Mouse (Mus musculus) retina, embryonic 14.5 days (tissue): Measurements from ENCODE around the gene Hat1.
A peak's percentile ranks its signal among the peaks of the same experiment; 100 is the strongest.

Experiments used
- DNase-seq: peaks from one replicate; pipeline ENCODE4 v3.0.0-alpha.2; 2015; ENCODE audit warnings: low spot score

The Hat1 gene

GRCm38 (mm10) chr2:71376433-71376906 is 12.3 kb upstream of the Hat1 start:
- DNase-seq: no peak

- no peak for DNase-seq
Observed at GRCm38 (mm10) chr2:71377426-71377825, 11.3 kb upstream of the Hat1 start.

GRCm38 (mm10) chr2:71381962-71382361 is 6.8 kb upstream of the Hat1 start:
- no peak for DNase-seq

DNA sequence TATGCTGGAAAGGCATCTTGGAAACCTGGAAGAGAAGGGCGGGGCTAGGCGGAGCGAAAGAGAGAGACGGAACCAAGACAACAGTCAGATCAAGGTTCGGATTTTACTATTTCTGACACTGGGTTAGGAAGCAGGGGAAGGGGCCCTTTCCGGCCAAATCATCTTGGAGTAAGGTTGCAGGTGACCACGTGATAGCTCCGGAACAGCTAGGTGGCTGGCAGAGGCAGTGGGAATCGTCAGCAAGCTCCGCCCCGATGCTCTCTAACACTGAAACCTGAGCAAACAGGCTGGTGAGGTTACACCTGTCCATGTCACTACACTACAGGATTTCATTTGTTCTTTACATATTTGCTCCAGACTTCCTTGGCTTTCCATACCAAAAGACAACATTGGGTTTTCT is 4.9 kb upstream of the Hat1 start:
- no peak for DNase-seq

DNA sequence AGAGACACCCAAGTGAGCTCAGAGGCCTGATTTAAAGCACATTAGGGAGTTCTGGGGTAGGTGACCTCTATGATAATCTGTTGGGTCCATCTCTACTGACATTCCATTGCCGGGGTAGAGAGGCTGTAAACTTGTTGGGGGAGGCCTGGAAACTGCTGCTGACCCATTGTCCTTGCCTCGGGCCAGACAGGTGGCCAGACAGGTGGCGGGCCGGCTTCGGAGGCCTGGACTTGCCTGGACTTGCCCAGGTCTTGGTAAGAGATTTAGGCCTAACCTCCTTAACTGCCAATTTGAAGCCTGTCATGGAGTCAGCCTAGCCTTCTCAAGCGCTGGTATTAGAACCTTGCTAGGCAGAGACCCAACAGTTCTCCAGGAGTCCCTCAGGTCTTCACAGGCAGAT is 992 bp upstream of the Hat1 start:
- no peak for DNase-seq

- DNase-seq: no peak
Observed at GRCm38 (mm10) chr2:71389864-71390263, 1.1 kb downstream of the Hat1 start.

DNA sequence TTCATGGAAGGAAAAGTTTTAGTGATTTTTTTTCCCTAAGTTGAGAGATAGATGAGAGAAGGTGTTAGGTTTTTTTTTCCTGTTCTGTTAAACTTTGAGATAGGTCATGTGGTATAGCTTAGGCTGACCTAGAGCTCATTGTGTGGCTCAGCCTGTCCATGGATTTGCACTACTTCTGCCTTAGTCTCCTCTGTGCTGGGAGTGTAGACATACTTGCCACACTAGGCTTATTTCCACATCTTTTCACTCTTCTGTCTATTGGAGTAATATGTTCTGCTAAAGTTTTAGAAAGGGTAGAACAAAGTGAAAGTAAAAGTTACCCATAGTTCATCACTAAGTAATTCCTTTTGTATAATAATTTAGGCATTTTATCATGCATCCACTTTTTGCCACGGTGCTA is 16.9 kb downstream of the Hat1 start:
- no peak for DNase-seq

DNA sequence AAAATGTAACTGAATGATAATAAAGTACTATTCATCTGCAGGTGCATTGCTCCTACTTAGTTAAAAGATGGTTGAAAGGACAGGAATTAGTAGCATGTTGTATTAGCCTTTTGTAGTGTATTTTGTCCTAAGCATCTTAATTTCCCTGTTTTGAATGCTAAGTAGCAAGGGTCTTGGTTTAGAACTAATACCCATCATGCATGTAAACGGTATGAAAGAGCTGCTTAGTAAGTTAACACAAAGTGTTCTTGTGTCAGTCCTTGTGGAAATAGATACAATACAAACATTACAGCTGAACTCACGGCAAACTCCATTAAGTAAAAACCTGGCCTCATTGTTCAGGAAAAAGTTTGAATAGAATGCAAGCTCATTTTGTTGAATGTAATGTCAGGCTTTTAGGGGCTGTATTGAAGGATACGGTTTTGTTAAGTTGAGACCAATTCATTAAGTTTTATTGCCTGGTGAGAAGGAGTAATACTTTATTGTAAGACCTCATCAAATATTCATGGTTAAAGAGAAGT is 30.1 kb downstream of the Hat1 start:
- no peak for DNase-seq

GRCm38 (mm10) chr2:71419408-71419807 is 30.6 kb downstream of the Hat1 start:
- DNase-seq: no peak

DNA sequence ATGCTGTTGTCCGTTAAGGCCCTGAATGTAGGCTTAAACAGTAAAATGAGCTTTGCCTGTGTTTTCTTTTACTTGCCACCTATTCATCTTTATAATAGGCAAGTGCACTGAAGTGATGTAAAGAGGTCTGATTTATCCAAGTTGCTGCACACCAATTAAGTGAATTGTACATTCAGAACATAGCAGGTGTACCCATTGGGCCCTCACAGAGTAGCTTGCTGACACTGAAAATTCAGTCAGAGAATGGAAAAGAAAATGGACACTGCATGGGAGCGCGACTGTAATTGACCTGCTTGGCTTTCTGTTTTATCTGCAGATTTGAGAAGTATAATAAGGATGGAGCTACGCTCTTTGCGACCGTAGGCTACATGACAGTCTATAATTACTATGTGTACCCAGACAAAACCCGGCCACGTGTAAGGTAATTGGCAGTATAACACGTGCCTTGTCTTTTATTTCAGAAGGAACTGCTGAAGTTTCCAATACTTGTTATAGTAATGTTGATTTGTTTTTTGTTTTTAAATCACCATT is 32.2 kb downstream of the Hat1 start:
- no peak for DNase-seq

- DNase-seq: no peak
Observed at GRCm38 (mm10) chr2:71424545-71424944, 35.8 kb downstream of the Hat1 start.

DNA sequence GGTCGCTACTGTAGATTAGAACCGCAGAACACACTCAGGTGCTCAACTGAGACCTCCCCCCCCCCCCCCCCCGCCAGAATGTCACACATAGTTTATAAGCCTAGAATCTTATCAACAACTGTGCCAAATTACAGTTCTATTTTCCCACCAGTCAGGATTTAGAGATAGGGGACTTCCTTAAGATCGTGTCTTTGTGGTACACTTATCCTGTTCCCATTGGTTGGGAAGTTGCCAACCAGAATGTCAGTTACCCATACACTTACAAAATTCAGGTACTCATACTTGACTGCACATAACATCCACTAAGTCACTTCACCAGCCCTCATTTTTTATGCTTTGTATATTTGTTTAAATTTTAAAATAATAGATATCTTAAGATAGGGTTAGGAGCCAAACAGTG is 46.7 kb downstream of the Hat1 start:
- no peak for DNase-seq

- DNase-seq: no peak
Observed at GRCm38 (mm10) chr2:71443376-71443775, 54.6 kb downstream of the Hat1 start.

DNA sequence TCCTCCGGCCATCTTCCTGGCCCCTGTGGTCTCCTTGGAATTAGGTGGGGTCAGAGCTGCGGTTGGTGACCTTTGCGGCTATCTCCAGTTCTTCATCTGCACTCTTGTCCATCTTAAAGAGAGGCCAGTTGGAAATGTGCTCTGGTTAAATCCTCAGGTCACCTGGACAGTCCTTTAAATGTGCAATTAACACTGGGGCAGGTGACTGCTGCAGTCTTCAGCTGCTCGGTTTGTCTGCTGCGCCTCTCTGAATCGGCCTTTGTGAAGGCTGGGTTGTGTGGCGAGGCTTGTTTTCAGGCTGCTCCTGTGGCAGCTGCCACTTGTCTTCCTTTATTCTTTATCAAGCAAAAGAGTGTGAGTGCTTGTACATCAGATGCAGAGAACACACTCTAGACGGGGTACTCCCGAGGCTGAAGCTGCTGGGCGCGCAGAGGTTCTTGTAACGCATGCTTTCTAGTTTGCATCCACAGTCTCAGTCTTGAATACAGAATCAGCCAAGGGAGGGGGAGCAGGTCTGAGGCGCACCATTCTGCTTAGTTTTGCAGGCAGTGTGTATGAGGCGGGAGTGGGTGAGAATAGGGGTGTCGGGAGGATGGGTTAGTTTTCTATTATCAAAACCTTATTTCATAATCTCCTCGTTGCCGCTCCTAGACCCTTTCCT is 56.9 kb downstream of the Hat1 start:
- no peak for DNase-seq

- DNase-seq: no peak
Observed at GRCm38 (mm10) chr2:71449604-71450003, 60.8 kb downstream of the Hat1 start.

DNA sequence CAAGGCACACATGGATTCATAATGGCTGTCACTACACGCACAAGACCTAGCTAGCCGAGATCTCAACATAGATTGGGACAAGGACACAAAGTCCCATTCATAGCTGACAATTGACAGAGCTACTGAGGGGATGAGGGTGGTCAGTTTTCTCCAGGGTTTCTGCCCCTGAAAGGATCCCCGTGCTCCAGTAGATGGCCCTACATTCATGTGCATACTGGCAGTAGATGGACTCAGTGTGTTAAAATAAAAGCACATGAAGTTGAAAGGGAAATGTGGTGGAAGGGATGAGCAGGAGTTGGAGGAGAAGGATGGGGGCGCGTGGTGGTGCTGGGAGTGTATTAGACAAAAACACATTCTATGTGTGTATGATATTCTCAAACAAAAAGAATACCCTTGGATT is 63.0 kb downstream of the Hat1 start:
- peak; percentile 29 for DNase-seq

DNA sequence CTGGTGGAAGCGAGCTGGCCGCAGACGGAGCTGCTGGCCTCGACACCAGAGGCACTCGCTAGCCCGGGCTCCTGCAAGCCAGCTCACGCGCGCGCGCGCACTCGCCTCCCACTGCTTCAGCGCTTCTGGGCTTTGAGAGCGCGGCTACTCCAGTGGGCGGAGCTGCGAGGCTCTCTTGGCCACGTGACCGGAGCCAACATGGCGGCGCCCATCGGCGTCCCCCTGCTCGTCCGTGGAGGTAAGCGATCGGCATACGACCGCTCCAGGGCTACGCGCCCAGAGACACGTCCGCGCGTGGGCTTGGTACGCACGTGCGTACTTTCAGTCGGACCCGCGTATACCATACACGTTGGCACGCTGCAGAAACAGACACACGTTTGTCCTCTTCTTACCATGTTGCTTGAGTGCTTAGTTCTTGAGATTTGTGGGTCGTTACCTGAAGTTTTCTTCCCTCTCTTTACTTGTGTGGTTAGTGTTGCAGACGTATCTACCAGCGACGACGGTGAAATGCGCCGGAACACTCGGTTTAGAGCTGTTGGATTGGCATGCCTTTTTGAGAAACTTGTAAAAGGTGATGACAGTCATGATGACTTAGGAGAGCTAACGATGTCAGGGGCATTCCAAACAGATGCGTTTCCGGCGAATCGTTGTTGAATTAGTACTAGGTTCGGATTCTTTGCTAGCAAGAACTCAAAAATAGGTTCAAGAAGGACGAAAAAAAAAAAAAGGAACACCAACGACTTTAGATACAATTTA is 64.6 kb downstream of the Hat1 start, which contains the start of gene Metap1d:
Gene Metap1d (plus strand): TSS at position 116 of the 756 bp plus-strand sequence.
- DNase-seq: peak; percentile 97

DNA sequence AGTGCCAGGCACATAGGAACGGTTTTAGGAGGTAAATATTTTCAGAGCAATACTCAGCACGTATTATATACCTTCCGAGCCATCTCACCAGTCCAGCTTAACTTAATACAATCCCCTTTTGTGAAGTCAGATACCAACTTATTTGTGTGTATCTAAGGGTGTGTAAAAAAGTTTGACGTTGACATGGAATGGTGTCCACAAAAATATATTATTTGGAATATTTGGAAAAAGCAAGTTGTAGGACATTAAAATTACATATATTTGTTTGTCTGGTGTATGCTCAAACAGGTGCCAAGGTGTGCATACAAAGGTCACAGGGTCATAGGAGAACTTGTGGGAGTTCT is 65.1 kb downstream of the Hat1 start:
- no peak for DNase-seq

GRCm38 (mm10) chr2:71458624-71459023 is 69.9 kb downstream of the Hat1 start:
- no peak for DNase-seq

DNA sequence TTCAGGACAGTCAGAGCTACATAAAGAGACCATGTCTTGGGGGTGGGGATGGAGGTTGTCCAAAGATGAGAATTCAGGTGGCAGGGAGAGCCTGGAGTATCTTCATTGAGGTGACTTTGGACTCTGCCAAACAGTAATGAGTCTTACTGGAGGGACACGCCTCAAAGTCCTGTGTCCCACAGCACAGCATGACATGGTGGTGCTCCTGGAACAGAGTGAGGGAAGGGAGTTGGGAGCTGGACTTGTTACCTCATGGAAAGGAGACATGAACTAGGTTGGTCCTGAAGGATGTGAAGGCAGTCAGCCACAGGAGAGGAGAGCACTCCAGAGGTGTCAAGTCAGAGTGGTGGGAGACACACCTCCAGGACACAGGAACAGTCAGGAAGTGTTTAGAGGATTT is 70.9 kb downstream of the Hat1 start:
- DNase-seq: no peak

GRCm38 (mm10) chr2:71461139-71461538 is 72.4 kb downstream of the Hat1 start:
- no peak for DNase-seq

DNA sequence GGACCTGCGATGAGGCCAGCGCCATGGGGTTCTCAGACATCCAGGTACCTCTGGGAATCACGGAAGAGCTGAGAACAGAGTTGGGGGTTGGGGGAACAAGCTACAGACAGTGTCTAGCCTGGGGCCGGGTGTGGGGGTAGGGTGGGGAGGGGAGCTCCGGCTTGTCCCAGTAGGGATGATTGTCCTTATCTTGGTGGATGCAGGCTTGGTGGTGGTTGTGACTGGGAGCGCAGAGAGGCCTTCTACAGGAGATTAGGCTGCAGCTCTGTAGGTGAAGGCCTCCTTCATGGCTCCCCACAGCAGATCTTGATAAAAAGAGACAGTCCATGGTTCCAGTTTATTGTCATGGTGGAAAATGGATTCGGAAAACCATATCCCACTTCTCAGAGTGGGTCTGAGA is 72.8 kb downstream of the Hat1 start:
- no peak for DNase-seq

GRCm38 (mm10) chr2:71462066-71462465 is 73.3 kb downstream of the Hat1 start:
- DNase-seq: no peak
